Mouse (Mus musculus) frontal cortex, adult (tissue): ENCODE measurements at regions not wholly inside any gene's neighbourhood (a gene's known extent, or its start where the extent isn't known, plus 50 kb on each side); places are given as distances from the start of the nearest gene placed in this dataset.

ENCODE experiments used
- ATAC-seq: cut with Nextera tagmentation; 2 replicates; pipeline ENCODE4 v1.9.2; 2017; ENCODE audit warnings: mild to moderate bottlenecking, moderate library complexity, mixed read lengths; ENCODE audit not compliant: low TSS enrichment

DNA sequence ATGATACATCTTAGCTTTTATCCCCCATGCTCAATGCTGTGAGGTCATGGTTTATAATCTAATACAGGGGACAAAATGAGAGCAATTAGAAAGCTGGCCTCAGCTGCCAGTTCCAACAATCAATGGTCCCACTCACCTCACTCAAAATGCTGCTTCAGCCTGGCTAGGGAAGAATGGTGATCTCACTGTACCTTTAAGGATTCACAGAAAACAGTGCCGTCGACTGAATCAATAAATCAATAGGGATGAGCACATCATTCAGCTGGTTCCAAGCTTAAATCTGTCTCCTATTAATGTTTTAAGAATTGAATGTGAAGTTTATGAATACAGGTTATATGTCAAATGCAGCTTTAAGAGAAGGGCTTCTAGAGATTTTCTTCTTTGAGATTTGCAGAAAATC is 61.9 kb upstream of the Ncam2 start:
- ATAC-seq, result no peak

DNA sequence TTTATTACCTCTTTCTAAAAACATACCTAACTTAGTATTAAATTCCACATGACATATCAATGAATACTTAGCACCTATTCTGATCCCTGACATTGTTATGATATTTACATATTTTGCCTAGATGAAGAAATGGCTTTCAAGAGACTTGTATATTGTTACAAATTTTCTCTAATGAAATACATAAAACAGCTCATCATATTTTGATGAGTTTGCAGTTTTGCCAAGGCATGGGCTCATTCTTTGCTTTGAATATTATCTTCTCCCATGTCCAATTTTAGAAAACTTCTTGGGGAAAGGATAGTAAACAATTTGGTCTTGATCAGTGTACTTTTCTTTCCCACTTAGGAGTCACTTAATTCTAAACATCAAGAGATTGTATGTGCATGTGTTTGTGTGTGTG is 54.5 kb upstream of the Ncam2 start:
- no peak for ATAC-seq

DNA sequence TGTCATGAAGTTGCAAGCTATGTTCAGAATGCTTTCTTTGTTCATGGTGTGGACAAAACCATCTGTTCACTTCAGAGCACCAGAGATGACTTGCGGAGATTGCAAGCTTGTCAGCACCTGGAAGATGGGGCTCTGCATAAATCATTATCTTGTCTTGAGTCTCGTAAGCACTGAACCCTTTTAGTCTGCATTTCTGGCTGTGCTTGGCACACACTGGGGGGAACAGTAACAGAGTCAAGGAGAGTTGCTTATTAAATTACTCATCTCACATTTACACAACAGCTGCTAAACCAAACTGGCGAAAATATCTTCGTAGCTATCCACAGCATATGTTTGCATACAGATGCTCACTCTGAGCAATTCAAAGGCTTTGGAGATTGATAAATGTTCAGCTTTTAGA is 51.0 kb upstream of the Ncam2 start:
- peak; percentile 85 for ATAC-seq
